Mouse (Mus musculus): ENCODE measurements around the gene Naif1. TPM values are rescaled to one million over a fixed set of nuclear protein-coding genes. Genes with fewer than 3 reads are reported as not detected.

The Naif1 gene
- polyA plus RNA-seq, 1 experiment from 2014 or later: 5.9 TPM

DNA sequence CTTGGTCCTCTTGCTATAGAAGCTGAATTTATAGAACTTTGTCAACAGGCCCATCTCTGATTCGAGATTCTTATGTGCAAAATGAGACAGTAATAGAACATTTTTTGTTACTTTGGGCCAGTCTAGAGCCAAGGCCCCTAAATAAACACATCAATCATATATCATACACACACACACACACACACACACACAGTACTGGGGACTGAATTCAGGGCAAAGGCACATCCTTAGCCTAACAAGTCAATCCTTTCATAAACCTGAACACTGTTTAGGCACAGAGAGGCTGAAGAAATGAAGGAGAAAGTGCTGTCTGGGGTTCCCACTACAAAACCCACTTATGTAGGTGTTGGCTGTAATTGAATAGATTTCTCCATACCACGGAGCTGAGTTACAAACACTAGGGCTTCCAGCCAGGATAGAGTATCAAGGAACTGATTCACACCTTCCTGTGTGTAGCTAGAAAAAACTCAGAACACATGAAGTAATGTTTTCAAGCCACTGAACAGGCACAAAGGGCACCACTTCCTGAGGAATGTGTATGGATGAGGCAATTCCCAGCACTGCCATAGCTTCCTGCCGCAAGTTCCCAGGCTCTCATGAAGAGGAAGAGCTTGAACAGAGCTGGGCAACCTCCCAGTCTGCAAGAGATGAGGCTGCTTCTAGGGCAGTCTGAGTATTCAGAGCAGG lies 13.4 kb upstream of the Naif1 start:
- Histone ChIP-seq H3K4me3 (no peak overlapping the region), H3K9me3 (replicated peaks) (no peaks in the 10 kb centered on the region), H3K36me3 (no peaks in the 10 kb centered on the region), H3K27me3 (ENCODE audit: low read depth, poor library complexity, severe bottlenecking) (no peaks in the 10 kb centered on the region), H3K4me1 (peaks cover 47% of the 10 kb centered on the region), H3K27ac (replicated peaks) (peak overlapping the region; percentile 73)
- whole genome bisulfite sequencing: 72% methylated on average over 3 of the region's 3 CpGs
- no peak for DNase-seq (ENCODE audit: low spot score)

DNA sequence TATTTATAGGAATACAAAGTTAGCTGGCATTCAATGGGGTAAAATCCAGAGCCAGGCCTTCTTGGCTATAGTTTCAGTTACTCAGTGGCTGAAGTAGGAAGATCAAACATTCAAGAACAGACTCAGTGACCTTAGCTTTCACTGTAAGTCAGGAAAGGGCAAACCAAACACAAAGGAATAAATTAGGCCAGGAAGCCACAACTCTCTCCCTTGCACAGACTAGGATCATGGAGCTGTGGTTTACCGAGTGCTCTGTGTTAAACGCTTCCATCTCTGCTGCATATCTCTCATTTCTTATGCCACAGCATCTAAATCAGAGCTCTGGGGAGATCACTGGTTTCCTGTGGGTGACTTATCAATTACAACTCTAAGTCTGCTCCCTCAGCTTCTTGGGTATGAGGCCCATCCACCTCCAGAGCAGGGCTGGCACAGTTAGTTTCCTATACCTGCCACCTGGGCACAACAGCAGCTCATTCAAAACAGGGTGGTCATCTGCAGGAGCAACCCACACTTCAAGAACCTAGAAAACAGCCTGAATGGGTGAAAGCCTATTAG lies 12.6 kb upstream of the Naif1 start:
- peak overlapping the region; percentile 73 for H3K27ac ChIP-seq (replicated peaks)
- no peak overlapping the region for H3K4me3 ChIP-seq
- DNase-seq (ENCODE audit: low spot score): no peak
- no peaks in the 10 kb centered on the region for H3K9me3 ChIP-seq (replicated peaks)
- H3K36me3 ChIP-seq: no peaks in the 10 kb centered on the region
- WGBS: 68% methylated on average over 2 of the region's 2 CpGs
- peaks cover 46% of the 10 kb centered on the region for H3K4me1 ChIP-seq
- H3K27me3 ChIP-seq (ENCODE audit: low read depth, poor library complexity, severe bottlenecking): no peaks in the 10 kb centered on the region

DNA sequence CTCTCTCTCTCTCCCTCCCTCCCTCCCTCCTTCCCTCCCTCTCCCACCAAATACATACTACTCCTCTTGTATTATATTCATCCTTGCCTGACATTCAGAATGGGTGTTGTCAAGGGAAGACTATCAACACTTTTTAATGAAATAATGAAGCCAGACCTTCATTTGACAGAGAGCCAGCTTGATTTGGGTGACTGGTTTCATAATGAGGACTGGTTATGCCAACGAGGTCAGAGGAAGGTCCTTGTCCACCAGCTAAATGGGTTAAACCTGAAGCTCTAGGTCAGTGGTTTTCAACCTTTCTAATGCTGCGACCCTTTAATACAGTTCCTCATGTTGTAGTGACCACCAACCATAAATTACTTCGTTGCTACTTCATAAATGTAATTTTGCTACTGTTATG lies 11.5 kb upstream of the Naif1 start:
- no peak overlapping the region for H3K27ac ChIP-seq (replicated peaks)
- no peaks in the 10 kb centered on the region for H3K9me3 ChIP-seq (replicated peaks)
- no peaks in the 10 kb centered on the region for H3K27me3 ChIP-seq (ENCODE audit: low read depth, poor library complexity, severe bottlenecking)
- DNase-seq (ENCODE audit: low spot score): no peak
- H3K4me1 ChIP-seq: peaks cover 46% of the 10 kb centered on the region
- H3K4me3 ChIP-seq: no peak overlapping the region
- H3K36me3 ChIP-seq: no peaks in the 10 kb centered on the region
- 87% methylated on average over 3 of the region's 3 CpGs for WGBS

DNA sequence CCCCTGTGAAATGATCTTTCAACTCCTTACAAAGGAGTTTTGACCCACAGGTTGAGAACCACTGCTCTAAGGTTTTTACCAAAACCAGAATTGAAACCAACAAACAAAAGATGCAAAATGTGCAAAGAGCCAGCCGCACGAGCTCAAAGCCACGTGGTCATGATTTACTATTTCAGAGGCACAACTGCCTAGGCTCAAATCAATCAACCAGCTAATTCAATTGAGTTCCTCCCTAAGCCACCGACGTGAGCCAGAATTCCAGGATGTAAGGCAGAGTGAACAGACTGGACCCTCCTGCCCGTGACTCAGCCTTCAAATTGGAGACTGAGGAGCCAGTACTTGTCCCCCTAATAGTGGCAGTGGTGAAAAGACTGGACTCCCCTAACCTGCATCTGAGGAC lies 11.1 kb upstream of the Naif1 start:
- WGBS: 59% methylated on average over 6 of the region's 6 CpGs
- Histone ChIP-seq H3K9me3 (replicated peaks) (no peaks in the 10 kb centered on the region), H3K27ac (replicated peaks) (peak overlapping the region; percentile 43), H3K4me3 (no peak overlapping the region), H3K27me3 (ENCODE audit: low read depth, poor library complexity, severe bottlenecking) (no peaks in the 10 kb centered on the region), H3K4me1 (peaks cover 46% of the 10 kb centered on the region), H3K36me3 (no peaks in the 10 kb centered on the region)
- DNase-seq (ENCODE audit: low spot score): no peak

DNA sequence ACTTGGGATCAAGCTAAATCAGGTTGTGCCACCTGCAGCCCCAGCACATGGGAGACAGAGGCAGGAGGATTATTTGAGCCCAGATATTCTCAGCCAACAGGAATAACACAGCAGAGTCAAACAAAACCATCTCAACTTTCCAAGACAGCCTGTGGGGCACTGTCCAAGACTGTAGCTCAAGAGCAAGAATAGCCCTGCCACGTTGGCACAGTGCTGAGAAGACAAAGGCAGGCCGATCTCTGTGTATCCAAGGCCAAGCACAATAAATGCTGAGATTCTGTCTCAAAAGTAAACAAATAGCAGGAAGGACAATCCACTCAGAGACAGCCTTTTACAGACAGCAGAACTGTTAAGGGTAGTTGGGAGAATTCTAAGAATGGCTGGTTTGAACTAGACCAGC lies 10.1 kb upstream of the Naif1 start:
- Histone ChIP-seq H3K9me3 (replicated peaks) (no peaks in the 10 kb centered on the region), H3K4me3 (no peak overlapping the region), H3K27me3 (ENCODE audit: low read depth, poor library complexity, severe bottlenecking) (no peaks in the 10 kb centered on the region), H3K4me1 (peaks cover 46% of the 10 kb centered on the region), H3K36me3 (peaks cover 2% of the 10 kb centered on the region; the same call in 1 of the 2 replicates), H3K27ac (replicated peaks) (peak overlapping the region; percentile 40; the same call in 1 of the 2 replicates)
- DNase-seq (ENCODE audit: low spot score): no peak
- WGBS: 82% methylated on average over 2 of the region's 2 CpGs

DNA sequence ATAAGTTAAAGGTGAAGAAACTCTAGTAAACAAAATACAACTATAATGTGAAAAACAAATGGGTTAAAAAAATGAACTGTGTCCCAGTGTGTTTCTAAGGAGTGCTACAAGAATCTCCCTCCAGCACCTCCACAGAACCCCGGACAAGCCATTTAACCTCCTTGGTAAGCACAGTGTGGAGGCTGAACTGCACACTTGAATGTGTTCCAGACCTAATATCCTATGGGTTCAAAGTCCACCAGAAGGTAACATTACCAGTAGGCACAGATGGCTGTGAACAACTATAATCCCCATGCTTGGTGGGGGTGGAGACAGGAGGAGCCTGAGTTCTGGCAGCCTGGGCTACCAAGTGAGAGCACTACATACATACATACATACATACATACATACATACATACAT lies 9.6 kb upstream of the Naif1 start:
- H3K4me1 ChIP-seq: peaks cover 46% of the 10 kb centered on the region
- WGBS: 87% methylated on average over 1 of the region's 1 CpGs
- DNase-seq (ENCODE audit: low spot score): no peak
- no peaks in the 10 kb centered on the region for H3K9me3 ChIP-seq (replicated peaks)
- no peak overlapping the region for H3K4me3 ChIP-seq
- H3K27me3 ChIP-seq (ENCODE audit: low read depth, poor library complexity, severe bottlenecking): no peaks in the 10 kb centered on the region
- peaks cover 6% of the 10 kb centered on the region; the same call in 1 of the 2 replicates for H3K36me3 ChIP-seq
- no peak overlapping the region for H3K27ac ChIP-seq (replicated peaks)

DNA sequence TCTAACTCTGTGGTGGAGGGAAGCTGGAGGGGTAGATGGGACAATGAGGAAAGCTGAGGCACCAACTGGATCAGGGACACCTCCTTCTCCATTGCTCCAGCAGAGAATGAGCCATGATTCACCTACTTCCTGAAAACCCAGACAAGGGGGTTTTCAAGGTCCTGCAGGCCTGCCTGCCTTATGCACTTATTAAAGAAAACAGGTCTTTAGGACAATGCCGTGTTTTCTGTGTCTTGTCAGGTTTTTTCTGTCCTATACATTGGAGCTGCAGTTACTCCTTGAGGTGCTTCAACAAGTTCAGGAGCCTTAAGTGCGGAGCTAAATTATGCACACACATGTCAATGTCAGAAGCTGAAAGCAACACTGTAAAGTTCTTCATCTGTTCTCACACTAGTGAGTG lies 8.7 kb upstream of the Naif1 start:
- no peak overlapping the region for H3K27ac ChIP-seq (replicated peaks)
- H3K36me3 ChIP-seq: peaks cover 9% of the 10 kb centered on the region; the same call in 1 of the 2 replicates
- H3K27me3 ChIP-seq (ENCODE audit: low read depth, poor library complexity, severe bottlenecking): no peaks in the 10 kb centered on the region
- H3K9me3 ChIP-seq (replicated peaks): no peaks in the 10 kb centered on the region
- H3K4me3 ChIP-seq: no peak overlapping the region
- peaks cover 37% of the 10 kb centered on the region for H3K4me1 ChIP-seq
- no peak for DNase-seq (ENCODE audit: low spot score)
- 95% methylated on average over 2 of the region's 2 CpGs for WGBS

DNA sequence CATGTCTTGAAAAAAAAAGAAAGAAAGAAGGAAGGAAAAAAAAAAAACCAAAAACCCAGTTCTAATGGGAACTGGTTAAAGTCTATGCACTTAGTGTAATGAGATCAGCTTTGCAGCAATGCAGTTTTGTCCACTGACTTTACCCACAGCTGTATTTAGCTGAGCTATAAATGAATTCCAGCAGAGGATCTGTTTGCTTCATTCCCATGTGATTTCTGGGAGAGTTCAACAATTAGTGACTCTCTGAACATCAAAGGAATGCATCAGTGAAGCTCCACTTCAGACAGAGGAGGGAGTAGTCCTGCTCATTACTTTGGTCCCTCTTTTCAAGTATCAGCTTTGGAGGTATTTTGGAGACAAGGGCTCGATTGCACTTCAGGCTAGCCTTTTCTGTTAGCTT lies 4.7 kb upstream of the Naif1 start:
- Histone ChIP-seq H3K9me3 (replicated peaks) (no peaks in the 10 kb centered on the region), H3K27ac (replicated peaks) (no peak overlapping the region), H3K27me3 (ENCODE audit: low read depth, poor library complexity, severe bottlenecking) (no peaks in the 10 kb centered on the region), H3K4me3 (no peak overlapping the region), H3K36me3 (peaks cover 9% of the 10 kb centered on the region; the same call in 1 of the 2 replicates), H3K4me1 (peaks cover 20% of the 10 kb centered on the region)
- DNase-seq (ENCODE audit: low spot score): no peak
- WGBS: 97% methylated on average over 1 of the region's 1 CpGs

DNA sequence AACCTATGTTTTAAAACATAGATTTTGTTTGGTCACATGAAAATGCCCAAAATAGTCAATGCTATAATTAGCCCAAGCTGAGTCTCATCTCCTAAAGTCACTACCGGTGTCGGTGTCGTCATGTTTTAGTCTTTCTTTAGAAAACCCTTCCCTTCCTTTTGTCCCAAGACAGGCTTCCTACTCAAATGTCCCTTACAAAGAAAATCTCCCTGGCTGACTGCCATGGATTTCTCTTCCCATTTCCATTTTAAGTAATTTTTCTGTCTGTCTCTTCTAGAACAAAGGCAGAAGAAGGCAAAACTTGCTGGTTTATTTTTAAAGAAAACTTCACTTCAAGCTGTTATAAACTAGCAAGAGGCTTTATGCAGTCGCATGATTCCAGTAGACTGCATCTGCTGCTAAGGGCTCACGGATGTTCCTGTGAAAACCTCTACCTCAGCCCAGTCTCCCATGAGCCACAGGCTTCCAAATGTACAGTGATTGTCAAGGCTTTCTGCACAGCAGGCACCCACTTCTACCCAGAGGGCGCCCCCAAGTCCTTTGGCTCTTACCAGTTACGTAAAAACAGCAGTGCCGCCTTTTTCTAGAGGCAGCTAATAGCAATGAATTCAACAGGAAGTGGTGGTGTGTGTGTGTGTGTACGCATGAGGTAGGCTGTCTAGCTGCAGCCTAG lies 2.9 kb upstream of the Naif1 start:
- H3K9me3 ChIP-seq (replicated peaks): no peaks in the 10 kb centered on the region
- no peak for DNase-seq (ENCODE audit: low spot score)
- WGBS: 88% methylated on average over 9 of the region's 9 CpGs
- no peak overlapping the region for H3K4me3 ChIP-seq
- no peaks in the 10 kb centered on the region for H3K27me3 ChIP-seq (ENCODE audit: low read depth, poor library complexity, severe bottlenecking)
- H3K4me1 ChIP-seq: peaks cover 27% of the 10 kb centered on the region
- H3K36me3 ChIP-seq: peaks cover 9% of the 10 kb centered on the region; the same call in 1 of the 2 replicates
- H3K27ac ChIP-seq (replicated peaks): no peak overlapping the region

DNA sequence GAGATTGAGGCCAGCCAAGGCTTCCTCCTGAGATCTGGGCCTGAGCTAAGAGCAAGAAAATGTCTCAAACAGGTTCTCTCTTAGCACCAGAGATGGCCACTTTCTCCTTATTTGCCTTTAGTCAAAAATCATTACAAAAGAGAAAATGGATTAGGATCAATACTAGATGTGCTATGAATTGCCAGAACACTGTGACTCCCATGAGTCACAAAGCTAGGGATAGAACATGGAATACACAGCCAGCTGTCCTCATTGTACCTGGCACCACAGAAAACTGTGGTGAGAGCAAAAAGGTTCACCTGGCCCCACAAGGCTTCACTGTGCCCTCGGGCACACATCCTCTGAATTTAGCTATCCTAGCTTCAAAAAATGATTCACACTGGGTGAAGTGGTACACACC lies 1.8 kb upstream of the Naif1 start:
- DNase-seq (ENCODE audit: low spot score): no peak
- no peaks in the 10 kb centered on the region for H3K27me3 ChIP-seq (ENCODE audit: low read depth, poor library complexity, severe bottlenecking)
- H3K36me3 ChIP-seq: peaks cover 9% of the 10 kb centered on the region; the same call in 1 of the 2 replicates
- no peak overlapping the region for H3K4me3 ChIP-seq
- H3K9me3 ChIP-seq (replicated peaks): no peaks in the 10 kb centered on the region
- peaks cover 37% of the 10 kb centered on the region for H3K4me1 ChIP-seq
- WGBS: 91% methylated on average over 1 of the region's 1 CpGs
- H3K27ac ChIP-seq (replicated peaks): no peak overlapping the region

DNA sequence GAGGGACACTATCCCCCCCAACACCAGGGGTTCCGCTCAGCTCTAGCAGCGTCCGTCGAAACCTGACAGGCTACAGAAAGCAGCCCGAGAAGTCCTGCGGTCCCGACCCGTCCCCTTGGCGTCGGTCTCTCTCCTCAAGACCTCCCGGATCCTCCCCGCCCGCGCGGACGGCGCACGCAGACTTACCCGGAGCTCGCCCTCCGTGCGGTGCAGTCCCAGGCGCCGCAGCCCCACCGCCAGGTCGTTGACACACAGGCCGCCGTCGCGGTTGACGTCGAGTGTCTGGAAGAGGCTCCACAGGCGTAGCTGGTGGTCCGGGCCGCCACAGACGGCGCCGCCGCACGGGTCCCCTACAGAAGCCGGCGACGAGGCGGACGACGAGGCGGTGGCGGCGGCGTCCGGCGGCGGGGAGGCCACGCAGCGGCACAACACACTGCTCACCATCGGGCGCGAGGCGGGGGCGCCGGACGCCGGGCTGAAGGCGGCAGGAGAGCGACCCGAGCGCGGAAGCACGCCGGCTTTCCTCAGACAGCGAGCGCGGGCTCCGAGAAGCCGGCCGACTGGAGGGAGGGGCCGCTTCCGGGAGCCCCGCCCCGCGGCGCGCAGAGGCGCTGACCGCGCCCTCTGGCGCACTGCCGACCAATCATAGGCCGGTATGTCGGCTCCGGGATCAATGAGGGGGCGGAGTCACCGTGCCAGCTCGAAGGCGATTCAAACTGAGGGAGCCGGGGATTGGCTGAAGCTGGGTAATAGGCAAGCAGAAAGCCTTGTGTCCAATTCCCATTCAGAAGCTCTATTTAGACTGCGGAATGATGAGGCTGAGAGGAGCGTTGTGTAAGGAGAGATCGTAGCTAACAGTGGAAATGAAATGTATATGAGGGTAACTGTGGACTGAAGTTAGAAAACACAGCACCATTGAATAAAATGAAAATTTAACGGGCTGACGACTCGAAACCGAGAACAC lies 906 bp downstream of the Naif1 start, which contains the start of gene Slc25a25:
TSS of gene Slc25a25 (minus strand) at position 565 of the 964 bp plus-strand sequence.
- Histone ChIP-seq H3K4me1 (peaks cover 40% of the 10 kb centered on the region), H3K36me3 (peaks cover 13% of the 10 kb centered on the region), H3K27ac (replicated peaks) (peak within 1 kb of the TSS; percentile 90), H3K9me3 (replicated peaks) (no peaks in the 10 kb centered on the region), H3K4me3 (peak within 1 kb of the TSS; percentile 86), H3K27me3 (ENCODE audit: low read depth, poor library complexity, severe bottlenecking) (no peaks in the 10 kb centered on the region)
- WGBS: under 1% methylated on average over 103 of the region's 103 CpGs
- DNase-seq (ENCODE audit: low spot score): peak; percentile 98

DNA sequence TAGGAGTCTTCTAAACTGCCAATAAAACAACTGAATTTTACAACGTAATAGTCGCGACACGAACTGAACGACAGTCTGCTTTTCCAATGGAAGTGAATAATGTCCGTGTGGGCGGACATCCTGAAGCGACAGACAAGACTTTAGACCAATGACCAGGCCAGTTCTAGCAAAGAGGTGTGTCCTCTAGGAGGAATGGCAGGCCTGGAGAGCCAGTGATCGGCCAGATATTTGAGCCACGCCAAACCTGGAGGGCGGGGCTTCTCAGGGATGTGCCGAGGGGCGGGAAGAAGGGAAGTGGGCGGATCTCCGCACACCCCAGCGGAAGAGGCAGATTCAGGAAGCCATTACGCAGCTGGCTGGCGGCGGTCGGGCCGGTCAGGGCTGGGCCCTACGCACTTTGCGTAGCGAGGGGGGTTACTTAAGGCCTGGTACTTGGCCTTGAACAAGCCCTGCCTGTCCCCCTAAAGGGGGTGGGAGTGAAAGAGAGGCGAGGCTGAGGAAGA lies 1.7 kb downstream of the Naif1 start:
- under 1% methylated on average over 25 of the region's 25 CpGs for WGBS
- peaks cover 40% of the 10 kb centered on the region for H3K4me1 ChIP-seq

More for the DNA sequence above, 1.7 kb downstream of the Naif1 start:
- DNase-seq (ENCODE audit: low spot score): peak; percentile 98
- Histone ChIP-seq H3K27ac (replicated peaks) (peak overlapping the region; percentile 90), H3K27me3 (ENCODE audit: low read depth, poor library complexity, severe bottlenecking) (no peaks in the 10 kb centered on the region), H3K4me3 (peak overlapping the region; percentile 86), H3K9me3 (replicated peaks) (no peaks in the 10 kb centered on the region), H3K36me3 (peaks cover 18% of the 10 kb centered on the region)

Measured in midbrain, embryonic 10.5 days (tissue).